Mouse (Mus musculus) granulocyte monocyte progenitor cell, adult 5-6 weeks (primary cell): ENCODE results near the gene Hist1h2aa. TPM values are rescaled to one million over a fixed set of nuclear protein-coding genes. Genes with fewer than 3 reads are reported as not detected.

Experiments
- ATAC-seq: replicated peaks from 2 replicates; pipeline ENCODE4 v1.8.0; 2016; ENCODE audit warnings: mild to moderate bottlenecking, moderate TSS enrichment, inconsistent platforms; ENCODE audit not compliant: poor library complexity, severe bottlenecking
- total RNA-seq, 2 experiments: library from RNA; stranded (forward) in 1 of 2; stranded (reverse) in 1 of 2; fragments of 200-712, 200-1000 nt in 1 of 2; fragments of >200 nt in 1 of 2; fragmentation: Nextera tagmentation in 1 of 2; gene quantifications; 2 replicates each; pipeline ENCODE4 v1.2.3; 2014 to 2017

Gene Hist1h2aa
- total RNA-seq (2014; fragmentation: Nextera tagmentation), result not detected in 2 replicates
- total RNA-seq (2017), result not detected in 2 replicates

DNA sequence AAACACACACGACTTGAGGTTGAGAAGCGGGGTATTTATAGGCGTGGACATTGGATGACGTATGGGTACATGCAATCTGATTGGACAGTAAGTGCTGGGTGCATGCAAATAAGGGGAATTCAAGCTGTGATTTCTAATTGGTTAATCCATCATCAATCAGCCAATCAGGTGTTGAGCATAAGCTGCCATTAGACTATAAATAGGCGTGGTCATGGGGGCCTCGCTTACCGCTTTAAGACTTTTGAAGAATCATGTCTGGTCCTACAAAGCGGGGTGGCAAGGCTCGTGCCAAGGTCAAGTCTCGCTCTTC is at the start of gene Hist1h2aa:
Gene Hist1h2aa, plus strand, starts transcription at position 252 of the 310 bp plus-strand sequence.
- ATAC-seq, result no peak

- peak; percentile 99 for ATAC-seq
Observed at GRCm38 (mm10) chr13:23885540-23885939, 48.7 kb upstream of the Hist1h2aa start.

GRCm38 (mm10) chr13:23887026-23887725 is 47.1 kb upstream of the Hist1h2aa start:
- ATAC-seq, result peak; percentile 73

DNA sequence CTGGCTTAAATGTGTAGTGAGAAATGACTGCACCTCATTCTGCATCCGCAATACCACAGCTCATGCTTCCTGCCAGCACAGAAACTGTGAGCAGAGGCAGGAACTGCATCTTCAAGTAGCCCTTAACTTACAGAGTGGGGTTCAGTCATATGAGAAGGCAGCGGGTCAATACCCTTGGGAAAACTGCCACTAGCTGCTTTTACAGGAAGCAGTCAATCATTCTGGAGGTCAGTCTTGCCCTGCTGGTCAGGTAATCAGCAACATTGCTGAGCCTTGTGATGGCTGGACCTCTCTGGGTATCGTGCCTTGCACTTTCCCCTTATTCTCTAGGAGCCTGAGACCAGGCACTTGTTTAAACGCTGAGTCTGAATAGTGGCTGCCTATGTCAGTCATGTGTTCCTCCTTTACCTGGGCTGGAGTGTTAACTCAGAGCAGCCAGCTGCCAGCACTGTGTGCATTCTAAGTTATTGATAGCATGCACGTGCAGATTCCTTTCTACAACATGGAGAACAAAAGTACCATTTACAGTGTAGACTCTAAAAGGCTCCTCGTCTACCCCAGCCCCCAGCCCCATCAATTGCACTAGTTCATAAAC is 45.2 kb upstream of the Hist1h2aa start:
- no peak for ATAC-seq

DNA sequence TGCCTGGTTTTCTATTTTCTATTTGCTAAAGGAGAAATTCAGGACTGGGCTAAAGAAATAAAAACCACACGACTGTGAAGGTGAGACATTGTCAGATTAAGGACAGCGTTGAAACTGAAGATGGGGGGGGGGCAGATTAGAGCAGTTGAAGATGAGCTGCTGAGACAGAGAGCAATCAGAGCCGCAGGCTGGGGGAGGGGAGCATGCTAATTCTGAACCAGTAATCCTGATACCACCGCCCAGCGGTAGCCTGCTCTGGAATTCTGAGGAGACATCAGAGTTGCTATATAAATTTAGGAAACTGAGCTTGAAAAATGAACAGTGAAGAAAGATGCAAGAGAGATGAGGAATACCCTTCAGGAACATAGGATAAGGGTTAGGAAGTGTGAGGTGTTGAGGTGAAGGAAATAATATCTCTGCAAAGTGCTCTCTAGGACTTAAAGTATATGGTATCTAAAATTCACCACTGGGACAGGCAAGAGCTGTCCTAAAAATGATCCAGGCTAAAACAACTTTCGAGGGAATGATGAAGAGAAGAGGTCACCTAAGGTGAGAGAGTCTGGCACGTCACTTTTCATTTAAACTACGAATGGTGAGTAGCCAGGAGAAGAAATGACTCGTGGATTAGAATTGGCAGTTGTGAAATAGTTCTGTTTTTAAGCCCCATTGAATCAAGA is 41.5 kb upstream of the Hist1h2aa start:
- no peak for ATAC-seq

GRCm38 (mm10) chr13:23893269-23893593 is 41.0 kb upstream of the Hist1h2aa start:
- ATAC-seq, result no peak

DNA sequence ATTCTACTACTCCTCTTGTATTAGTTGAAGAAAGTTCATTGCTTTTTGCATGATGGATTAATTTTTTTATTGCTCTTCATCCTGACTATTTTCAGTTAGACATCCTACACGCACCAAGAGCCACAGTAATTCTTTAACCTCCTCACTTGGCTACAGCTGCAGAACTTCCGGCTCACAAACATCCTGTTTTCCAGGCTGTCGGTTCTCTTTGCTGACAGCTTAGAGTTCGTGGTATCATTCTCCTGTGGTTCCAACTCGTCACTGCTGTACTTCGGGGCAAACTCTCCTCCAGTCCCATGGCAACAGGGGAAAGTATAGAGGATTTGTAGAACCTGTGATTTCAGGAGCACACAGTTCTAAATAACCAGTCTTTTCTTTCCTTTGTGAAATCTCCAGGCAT is 36.0 kb upstream of the Hist1h2aa start:
- ATAC-seq, result peak; percentile 50

- ATAC-seq, result no peak
Observed at GRCm38 (mm10) chr13:23906906-23907305, 27.4 kb upstream of the Hist1h2aa start.

DNA sequence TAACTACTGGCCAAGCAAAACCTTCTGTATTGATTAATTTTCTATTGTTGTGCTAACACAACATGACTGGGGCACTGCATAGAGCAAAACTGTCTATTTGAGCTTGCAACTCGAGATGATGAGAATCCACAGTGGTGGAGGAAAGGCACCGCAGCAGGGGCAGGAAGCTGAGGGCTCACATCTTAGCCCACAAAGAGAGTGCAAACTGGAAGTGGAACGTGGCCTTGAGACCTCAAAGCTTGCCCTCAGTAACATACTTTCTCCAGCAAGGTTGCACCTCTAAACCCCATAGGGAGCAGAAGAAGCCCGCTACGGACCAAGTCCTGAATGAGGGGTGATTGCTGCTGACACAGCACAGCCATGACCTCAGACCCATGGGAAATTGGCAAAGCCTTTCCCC is 24.1 kb upstream of the Hist1h2aa start:
- ATAC-seq, result 0 out of 2 replicates have a peak, but pooled peaks have one; percentile 8

- peak; percentile 90 for ATAC-seq
Observed at GRCm38 (mm10) chr13:23911335-23911734, 22.9 kb upstream of the Hist1h2aa start.

GRCm38 (mm10) chr13:23913791-23914306 is 20.4 kb upstream of the Hist1h2aa start:
- ATAC-seq, result peak; percentile 62

GRCm38 (mm10) chr13:23914376-23915167 is 19.7 kb upstream of the Hist1h2aa start, which contains the start of gene Slc17a4:
Gene Slc17a4, minus strand, starts transcription at chr13:23915009.
- no peak for ATAC-seq

DNA sequence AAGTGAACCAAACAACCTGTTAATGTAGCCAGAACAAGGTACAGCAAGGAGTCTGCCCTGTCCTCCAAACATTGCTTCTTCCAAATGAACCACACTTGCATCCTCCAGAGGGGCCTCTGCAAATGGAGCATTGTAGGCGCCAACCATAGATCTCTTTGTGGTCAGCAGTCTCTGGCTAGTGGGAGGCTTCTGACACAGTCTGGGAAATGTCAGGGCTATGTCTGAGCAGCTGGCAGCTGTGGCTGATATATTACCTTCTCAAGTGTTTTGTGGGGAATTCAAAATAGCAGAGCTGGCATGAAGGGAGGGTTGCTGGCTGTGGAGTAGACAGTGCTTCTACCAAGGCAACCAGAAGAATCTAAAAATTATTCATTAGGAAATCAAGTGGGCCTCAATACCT is 18.1 kb upstream of the Hist1h2aa start:
- ATAC-seq, result no peak

DNA sequence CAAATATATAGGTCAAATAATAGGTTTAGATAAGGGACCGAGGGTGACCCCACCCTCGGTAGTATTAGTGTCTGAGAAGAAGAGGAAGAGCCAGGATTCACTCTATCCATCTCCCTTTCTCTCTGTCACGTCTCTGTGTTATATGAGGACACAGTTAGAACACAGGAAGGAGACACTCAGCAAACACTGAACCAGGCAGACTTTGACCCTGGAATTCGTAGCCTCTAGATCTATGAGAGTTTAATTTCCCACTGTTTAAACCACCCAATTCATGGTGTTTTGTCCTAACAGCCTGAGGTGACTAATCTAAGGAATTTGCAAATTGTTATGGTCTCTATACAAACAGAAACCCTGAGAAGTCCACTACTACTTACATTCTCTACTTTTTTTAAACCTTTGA is 16.6 kb upstream of the Hist1h2aa start:
- no peak for ATAC-seq

DNA sequence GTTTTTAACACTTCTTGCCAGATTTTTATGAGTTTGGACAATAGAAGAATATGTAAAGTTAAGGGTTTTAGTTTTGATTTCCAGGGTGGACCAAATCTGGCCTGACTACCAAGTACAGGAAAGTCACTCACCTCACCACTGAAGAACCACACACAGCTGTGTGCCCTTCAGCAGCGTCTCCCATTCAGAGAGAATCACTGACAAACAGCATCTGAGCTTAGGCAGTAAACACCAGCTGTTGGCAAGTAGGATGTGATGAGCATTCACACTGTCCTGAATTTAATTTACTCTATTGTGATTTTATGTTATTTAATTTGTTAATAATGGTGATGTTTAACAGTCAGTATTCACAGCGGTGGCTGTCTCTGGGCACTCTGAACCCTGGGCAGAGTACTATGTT is 8.5 kb upstream of the Hist1h2aa start:
- ATAC-seq, result no peak

DNA sequence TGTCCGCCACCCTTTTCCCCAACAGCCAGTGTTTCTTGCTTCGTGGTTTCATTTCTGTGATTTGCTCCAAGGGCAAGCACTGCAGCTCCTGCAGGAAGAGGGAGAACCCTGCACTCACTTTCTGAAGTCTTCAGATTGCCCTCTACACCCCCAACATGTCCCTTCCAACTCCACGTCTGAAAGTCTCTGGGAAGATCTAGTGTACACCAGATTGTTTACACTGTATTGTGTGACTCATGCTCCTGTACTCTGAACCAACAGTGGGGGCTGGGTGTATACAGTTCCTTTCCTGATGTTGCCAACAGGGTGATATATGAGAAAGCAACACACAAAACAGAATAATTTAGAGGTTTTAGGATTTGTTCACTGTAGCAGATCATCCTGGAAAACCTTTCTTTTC is 5.6 kb upstream of the Hist1h2aa start:
- no peak for ATAC-seq

DNA sequence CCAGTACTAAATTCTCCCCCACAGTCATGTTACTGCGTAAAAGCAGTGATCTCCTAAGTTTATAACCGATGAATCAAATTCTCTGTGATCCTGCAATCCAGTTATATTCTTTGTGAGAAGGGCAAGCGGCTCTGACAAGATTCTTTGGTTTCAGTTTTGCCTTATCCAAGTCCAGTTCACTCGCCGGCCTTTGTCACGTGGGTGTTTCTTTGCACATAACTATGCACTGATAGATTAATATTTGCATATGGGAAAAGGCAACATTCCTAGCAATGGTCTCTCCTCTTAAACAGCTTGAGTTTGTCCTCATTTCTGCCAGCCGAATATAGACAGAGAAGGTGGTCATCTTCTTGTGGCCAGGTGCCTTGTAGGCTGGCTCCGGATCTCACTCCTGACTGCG is 3.8 kb upstream of the Hist1h2aa start:
- ATAC-seq, result no peak

DNA sequence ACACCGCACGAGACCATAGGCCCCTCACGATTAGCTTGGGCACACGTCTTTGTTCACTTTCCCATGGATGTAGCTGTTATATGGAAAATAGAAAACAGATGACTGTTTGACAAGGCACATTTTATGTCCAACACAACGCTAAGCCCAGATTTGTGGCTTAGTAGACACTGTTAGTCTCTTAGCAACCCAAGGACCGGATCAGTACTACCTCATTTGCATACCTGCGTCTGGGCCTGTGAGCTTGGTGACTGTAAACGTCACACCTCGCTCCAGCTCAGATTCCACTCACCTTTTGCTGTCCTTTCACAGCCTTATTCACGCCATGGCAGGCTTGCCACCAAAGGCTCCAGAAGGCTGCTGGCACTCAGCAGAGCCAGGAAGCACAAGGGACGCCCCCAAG is 3.4 kb upstream of the Hist1h2aa start:
- ATAC-seq, result no peak

- ATAC-seq, result no peak
Observed at GRCm38 (mm10) chr13:23933421-23934210, 646 bp upstream of the Hist1h2aa start, which contains the start of gene Hist1h2ba. Gene Hist1h2ba, minus strand, starts transcription at chr13:23934156.

DNA sequence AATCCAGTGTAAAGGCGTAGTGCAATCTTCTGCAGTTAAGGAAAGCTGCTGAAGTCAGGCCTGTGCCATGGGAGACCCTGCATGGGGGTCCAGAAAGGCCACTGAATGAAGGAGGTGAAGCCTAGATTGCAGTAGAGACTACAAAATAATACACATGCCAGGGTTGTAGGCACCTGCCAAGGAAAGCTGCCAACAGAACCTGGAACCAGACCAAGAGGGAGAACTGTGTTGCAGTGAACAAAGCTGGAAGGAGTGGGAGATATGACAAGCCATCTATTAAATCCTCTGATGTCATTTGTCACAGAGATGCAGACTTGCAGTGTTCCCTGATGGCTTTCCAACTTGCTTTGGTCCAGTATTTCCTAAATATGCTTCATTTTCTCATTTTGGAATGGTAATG is 4.4 kb downstream of the Hist1h2aa start:
- no peak for ATAC-seq
